Mouse (Mus musculus) liver, embryonic 15.5 days (tissue): ENCODE data around the gene Dis3l. TPM values are rescaled to one million over a fixed set of nuclear protein-coding genes. Genes with fewer than 3 reads are reported as not detected.

ENCODE experiments used
- ATAC-seq: fragments of 200-750 bp; cut with Nextera tagmentation; 2 replicates; pipeline ENCODE4 v1.8.0; 2017; ENCODE audit warnings: moderate number of reproducible peaks, mild to moderate bottlenecking, moderate library complexity; ENCODE audit not compliant: insufficient read depth
- H3K27ac ChIP-seq: fragments of 300-500 bp; sonication (generic); replicated peaks from 2 replicates; pipeline ENCODE4 v1.5.1; 2015; ENCODE audit warnings: mild to moderate bottlenecking, inconsistent platforms
- H3K27me3 ChIP-seq: fragments of 300-500 bp; sonication (generic); 2 replicates; pipeline ENCODE4 v1.6.1; 2015; ENCODE audit warnings: mild to moderate bottlenecking, inconsistent platforms
- H3K36me3 ChIP-seq: fragments of 300-500 bp; sonication (generic); replicated peaks from 2 replicates; pipeline ENCODE4 v1.6.1; 2015; ENCODE audit warnings: moderate library complexity, mild to moderate bottlenecking, inconsistent platforms
- H3K4me1 ChIP-seq: fragments of 300-500 bp; sonication (generic); replicated peaks from 2 replicates; pipeline ENCODE4 v1.6.1; 2015; ENCODE audit warnings: inconsistent platforms
- H3K4me2 ChIP-seq: fragments of 300-500 bp; sonication (generic); 2 replicates; pipeline ENCODE4 v1.6.1; 2015; ENCODE audit warnings: moderate library complexity, mild to moderate bottlenecking, inconsistent platforms
- H3K4me3 ChIP-seq: fragments of 300-500 bp; sonication (generic); replicated peaks from 2 replicates; pipeline ENCODE4 v1.5.1; 2015; ENCODE audit warnings: mild to moderate bottlenecking, inconsistent platforms
- H3K9ac ChIP-seq: fragments of 300-500 bp; sonication (generic); 2 replicates; pipeline ENCODE4 v1.6.1; 2015; ENCODE audit warnings: moderate library complexity, mild to moderate bottlenecking, inconsistent platforms
- H3K9me3 ChIP-seq: fragments of 300-500 bp; sonication (generic); replicated peaks from 2 replicates; pipeline ENCODE4 v1.6.1; 2016; ENCODE audit warnings: inconsistent platforms
- WGBS: fragments of 180-500 bp; shearing (Covaris S2); methylation state at CpG from one replicate; pipeline ENCODE4 v1.1.7; 2015; ENCODE audit warnings: mixed read lengths; ENCODE audit not compliant: insufficient replicate concordance; 5-methylcytosine and 5-hydroxymethylcytosine counted together
- polyA plus RNA-seq: library from polyadenylated mRNA; unstranded; fragments of >200 nt; fragmentation: Nextera tagmentation; extraction: Ambion mirVana; gene quantifications from 2 replicates; pipeline ENCODE4 v1.2.1, GENCODE M21; 2015

Gene Dis3l
- polyA plus RNA-seq, 1 experiment from 2014 or later = 8.5 TPM

DNA sequence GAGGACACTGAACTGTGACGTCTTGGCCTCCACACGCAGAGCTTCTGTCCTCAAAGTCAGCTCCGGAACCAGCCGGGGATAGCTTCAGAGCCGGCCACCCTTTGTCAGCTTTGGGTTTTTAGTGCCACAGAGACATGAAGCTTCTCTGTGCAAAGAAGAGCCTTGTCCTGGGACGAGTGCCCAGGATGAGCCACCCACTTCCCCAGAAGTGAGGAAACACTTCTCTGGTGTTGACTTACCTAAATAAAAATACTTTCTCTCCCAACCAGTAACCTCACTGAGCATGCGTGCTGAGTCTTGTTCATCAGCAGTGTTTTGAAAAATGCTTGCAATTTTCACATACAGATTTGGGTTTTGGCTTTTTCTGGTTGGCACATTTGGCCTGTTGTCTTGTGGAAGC, 14.5 kb upstream of the Dis3l start:
- WGBS = 69% methylated on average over 7 of the region's 7 CpGs
- Histone ChIP-seq H3K27me3 (no peaks in the 10 kb centered on the region), H3K9ac (no peak overlapping the region)

DNA sequence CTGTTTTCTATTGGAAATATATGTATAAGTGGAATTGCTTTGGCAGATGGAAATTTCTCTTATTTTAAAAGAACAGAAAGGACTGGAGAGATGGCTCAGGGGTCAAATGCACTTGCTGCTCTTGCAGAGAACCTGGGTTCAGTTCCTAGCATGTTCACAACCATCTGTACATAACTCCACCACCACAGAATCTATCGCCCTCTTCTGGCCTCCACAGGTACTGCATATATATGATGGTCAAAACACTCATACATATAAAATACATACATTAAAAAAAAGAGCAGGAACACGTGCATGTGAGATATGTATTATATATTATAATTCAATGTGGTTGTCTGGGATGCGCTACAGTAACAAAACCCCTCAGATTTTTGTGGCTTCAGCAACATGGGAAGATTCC, 10.1 kb upstream of the Dis3l start:
- no peaks in the 10 kb centered on the region for H3K36me3 ChIP-seq
- WGBS = 22% methylated on average over 3 of the region's 3 CpGs
- no peak overlapping the region for H3K9ac ChIP-seq
- no peaks in the 10 kb centered on the region for H3K9me3 ChIP-seq
- H3K4me2 ChIP-seq = no peak overlapping the region
- H3K4me3 ChIP-seq = no peak overlapping the region
- H3K4me1 ChIP-seq = no peaks in the 10 kb centered on the region
- H3K27me3 ChIP-seq = no peaks in the 10 kb centered on the region
- no peak overlapping the region for H3K27ac ChIP-seq
- ATAC-seq = no peak

More for the DNA sequence above, 14.5 kb upstream of the Dis3l start:
- no peak overlapping the region for H3K27ac ChIP-seq
- H3K4me3 ChIP-seq = no peak overlapping the region
- H3K36me3 ChIP-seq = no peaks in the 10 kb centered on the region
- H3K9me3 ChIP-seq = no peaks in the 10 kb centered on the region
- H3K4me1 ChIP-seq = no peaks in the 10 kb centered on the region
- no peak for ATAC-seq
- no peak overlapping the region for H3K4me2 ChIP-seq

DNA sequence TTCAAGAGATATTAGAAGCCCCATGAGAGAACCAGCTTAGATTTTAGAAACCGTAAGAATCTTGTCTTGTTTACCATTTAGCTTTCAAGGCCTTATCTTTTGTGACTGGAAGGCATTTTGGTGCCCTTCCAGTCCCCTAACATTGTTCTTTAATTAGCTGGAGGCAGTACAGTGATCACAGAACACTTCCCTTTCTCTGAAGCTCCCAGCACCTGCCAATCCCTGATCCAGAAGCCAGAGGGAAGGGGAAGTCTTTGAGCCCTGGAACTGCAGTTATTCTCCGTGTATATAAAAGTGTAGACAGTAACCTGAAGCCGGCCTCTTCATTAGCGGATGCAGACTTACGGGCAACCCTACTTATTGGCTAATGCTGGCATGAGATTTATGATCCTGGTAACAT, 8.4 kb upstream of the Dis3l start:
- H3K4me2 ChIP-seq = no peak overlapping the region
- H3K4me3 ChIP-seq = no peak overlapping the region
- ATAC-seq = no peak
- H3K9me3 ChIP-seq = no peaks in the 10 kb centered on the region
- no peak overlapping the region for H3K27ac ChIP-seq
- 56% methylated on average over 5 of the region's 5 CpGs for WGBS
- H3K4me1 ChIP-seq = no peaks in the 10 kb centered on the region
- no peaks in the 10 kb centered on the region for H3K36me3 ChIP-seq
- H3K27me3 ChIP-seq = no peaks in the 10 kb centered on the region
- H3K9ac ChIP-seq = no peak overlapping the region

DNA sequence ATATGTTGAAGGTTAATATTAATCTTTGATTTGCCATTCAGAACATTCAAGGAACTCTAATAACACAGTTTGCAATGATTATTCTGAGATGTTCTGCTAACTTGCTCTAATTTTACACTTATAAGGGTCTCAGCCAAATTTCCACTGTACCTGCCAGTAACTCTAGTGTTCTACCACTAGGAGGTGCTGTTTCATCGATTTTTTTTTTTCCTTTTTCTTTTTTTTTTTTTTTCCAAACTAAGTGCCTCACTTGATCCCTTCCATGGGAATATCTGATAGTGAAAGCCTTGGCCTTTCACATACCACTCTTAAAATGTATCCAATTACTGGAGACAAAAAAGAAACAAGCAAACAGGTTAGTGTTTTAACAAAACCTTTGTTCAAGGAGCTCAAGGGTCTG, 6.3 kb upstream of the Dis3l start:
- 0% methylated on average over 1 of the region's 1 CpGs for WGBS
- Histone ChIP-seq H3K4me1 (no peaks in the 10 kb centered on the region), H3K27ac (no peak overlapping the region), H3K36me3 (no peaks in the 10 kb centered on the region), H3K4me2 (no peak overlapping the region), H3K27me3 (no peaks in the 10 kb centered on the region), H3K9ac (no peak overlapping the region), H3K4me3 (no peak overlapping the region), H3K9me3 (no peaks in the 10 kb centered on the region)
- ATAC-seq = no peak

DNA sequence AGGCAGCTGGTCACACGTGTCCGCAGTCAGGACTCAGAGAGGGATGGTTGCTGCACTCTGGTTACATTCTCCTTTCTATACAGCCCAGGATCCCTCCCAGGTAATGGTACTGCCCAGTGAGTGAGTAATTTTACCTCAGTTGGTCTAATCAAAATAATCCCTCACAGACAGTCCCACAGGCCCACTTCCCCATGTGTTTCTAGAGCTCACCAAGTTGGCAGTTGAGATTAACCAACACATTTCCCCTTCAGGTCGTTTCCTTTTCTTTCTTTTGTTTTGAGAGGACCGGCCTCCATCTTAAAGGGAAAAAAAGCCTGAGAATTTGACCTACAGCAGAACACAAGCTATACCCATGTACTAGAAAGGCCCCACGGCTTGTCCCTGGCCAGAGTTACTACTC, 4.8 kb upstream of the Dis3l start:
- WGBS = 44% methylated on average over 5 of the region's 5 CpGs
- Histone ChIP-seq H3K9ac (no peak overlapping the region), H3K4me2 (no peak overlapping the region), H3K4me1 (peaks cover 5% of the 10 kb centered on the region; the same call in 1 of the 2 replicates), H3K4me3 (no peak overlapping the region), H3K36me3 (no peaks in the 10 kb centered on the region), H3K27ac (no peak overlapping the region), H3K27me3 (no peaks in the 10 kb centered on the region), H3K9me3 (no peaks in the 10 kb centered on the region)
- ATAC-seq = no peak

DNA sequence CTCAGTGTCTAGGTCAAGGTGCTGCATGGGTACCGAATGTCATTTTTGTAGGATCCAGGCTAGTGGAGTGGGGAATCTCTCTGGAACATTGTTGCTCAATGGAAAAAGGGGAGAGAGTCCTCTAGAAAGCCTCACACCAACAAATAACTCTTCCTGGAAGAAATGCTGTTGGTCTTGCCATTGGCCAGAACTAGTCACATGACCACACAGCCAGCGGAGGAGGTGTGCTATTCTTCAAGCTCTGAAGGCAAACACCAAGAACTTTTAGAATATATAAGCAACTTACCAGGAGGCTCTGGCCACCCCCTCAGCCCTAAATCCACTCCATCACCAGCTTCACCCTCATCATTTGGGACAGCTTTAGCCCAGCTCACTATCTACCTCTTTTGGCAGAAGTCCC, 2.6 kb upstream of the Dis3l start:
- Histone ChIP-seq H3K4me1 (peaks cover 18% of the 10 kb centered on the region), H3K36me3 (no peaks in the 10 kb centered on the region), H3K4me3 (no peak overlapping the region), H3K4me2 (no peak overlapping the region), H3K27me3 (no peaks in the 10 kb centered on the region), H3K9me3 (no peaks in the 10 kb centered on the region), H3K9ac (no peak overlapping the region), H3K27ac (no peak overlapping the region)
- ATAC-seq = no peak
- WGBS = 63% methylated on average over 2 of the region's 2 CpGs

DNA sequence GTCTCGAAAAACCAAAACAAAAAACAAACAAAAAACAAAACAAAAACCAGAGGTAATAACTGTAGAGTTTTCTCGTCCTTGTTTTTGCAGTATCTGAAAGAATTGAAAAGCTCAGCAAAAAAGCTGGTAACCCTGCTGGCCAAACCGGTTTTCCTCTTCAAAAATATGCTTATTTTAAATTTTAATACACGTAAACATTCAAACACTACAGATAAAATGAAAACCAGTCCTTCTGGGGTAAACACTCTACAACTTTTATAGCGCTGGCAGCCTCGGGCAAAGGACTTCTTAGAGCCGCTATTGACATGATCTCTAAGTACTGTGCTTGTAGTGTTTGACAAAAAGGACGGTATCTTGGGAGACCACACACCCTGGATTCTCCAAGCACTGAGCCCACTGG, 583 bp upstream of the Dis3l start:
- Histone ChIP-seq H3K27ac (no peak overlapping the region), H3K4me1 (peaks cover 18% of the 10 kb centered on the region), H3K9me3 (no peaks in the 10 kb centered on the region), H3K9ac (peak overlapping the region; percentile 92; the same call in 1 of the 2 replicates), H3K4me3 (peak overlapping the region; percentile 74), H3K27me3 (no peaks in the 10 kb centered on the region), H3K36me3 (0 out of 2 replicates have a peak, but pooled peaks cover 6% of the 10 kb centered on the region), H3K4me2 (peak overlapping the region; percentile 93)
- ATAC-seq = no peak
- WGBS = 74% methylated on average over 8 of the region's 8 CpGs

DNA sequence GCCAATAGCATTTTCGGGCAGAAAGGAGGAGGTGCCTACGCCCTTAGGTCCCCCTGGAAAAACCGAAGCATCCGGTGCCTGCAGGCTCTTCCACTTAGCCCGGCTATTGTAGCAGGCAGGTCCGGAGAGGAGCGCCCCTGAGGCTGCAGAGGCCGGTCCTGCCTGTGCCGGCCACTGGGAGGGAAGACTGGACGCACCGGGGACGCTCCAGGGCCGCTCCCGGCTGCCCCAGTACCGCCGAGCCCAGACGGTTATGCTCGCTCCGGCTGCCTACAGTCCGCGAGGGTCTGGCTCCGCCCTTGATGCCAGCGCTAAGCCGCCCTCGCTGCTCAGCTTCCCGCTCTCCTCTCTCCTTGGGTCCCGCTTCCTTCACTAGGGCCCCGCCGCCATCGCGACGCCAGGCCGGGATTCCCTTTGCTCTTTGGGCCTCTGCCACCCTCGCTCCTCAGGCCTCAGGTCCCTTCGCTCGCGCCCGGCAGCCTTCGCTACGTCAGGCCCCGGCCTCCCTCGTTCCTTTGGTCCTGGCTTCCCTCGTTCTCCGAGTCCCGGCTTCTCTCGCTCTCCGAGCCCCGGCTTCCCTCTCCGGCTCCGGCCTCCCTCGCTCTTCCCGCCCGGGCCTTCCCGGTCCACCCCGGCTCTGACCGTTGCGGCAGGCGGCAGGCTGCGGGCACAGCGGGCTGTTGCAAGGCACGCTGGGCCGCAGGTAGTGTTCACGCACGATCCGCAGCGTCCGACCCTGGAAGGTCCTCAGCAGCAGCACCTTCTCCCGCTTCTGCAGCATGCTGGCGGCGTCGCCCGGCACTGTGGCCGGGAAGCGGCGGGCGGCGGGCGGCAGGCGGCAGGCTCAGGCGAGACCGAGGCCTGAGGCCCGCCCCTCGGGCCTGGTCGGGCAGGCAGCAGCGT, 486 bp downstream of the Dis3l start:
- H3K4me3 ChIP-seq = peak overlapping the region; percentile 74
- H3K36me3 ChIP-seq = 0 out of 2 replicates have a peak, but pooled peaks cover 13% of the 10 kb centered on the region
- under 1% methylated on average over 85 of the region's 85 CpGs for WGBS
- peak overlapping the region; percentile 95 for H3K27ac ChIP-seq
- H3K27me3 ChIP-seq = no peaks in the 10 kb centered on the region
- H3K9ac ChIP-seq = peak overlapping the region; percentile 92
- H3K9me3 ChIP-seq = no peaks in the 10 kb centered on the region
- H3K4me2 ChIP-seq = peak overlapping the region; percentile 93
- ATAC-seq = peak; percentile 91
- H3K4me1 ChIP-seq = peaks cover 18% of the 10 kb centered on the region

DNA sequence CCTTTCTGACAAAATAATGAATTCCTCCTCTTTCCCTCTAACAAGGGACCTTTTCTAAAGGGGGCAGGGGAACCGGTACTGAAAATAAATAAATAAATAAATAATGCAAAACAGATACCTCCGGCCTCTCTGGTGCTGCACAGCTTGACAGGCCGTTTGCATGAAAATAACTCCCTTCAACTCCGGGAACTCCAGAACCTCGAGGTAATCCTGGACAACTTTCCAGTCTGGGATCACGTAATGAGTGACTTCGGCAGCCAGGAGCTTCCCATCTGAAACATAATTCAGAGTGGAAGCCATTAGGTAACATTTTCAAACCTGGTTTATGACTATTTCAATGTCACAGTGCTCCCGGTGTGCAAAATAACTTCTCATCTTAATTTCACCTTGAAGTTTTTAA, 1.7 kb downstream of the Dis3l start:
- Histone ChIP-seq H3K36me3 (0 out of 2 replicates have a peak, but pooled peaks cover 17% of the 10 kb centered on the region), H3K4me1 (peaks cover 18% of the 10 kb centered on the region), H3K4me2 (peak overlapping the region; percentile 93), H3K9me3 (no peaks in the 10 kb centered on the region), H3K9ac (no peak overlapping the region), H3K4me3 (no peak overlapping the region; the same call in 1 of the 2 replicates), H3K27me3 (no peaks in the 10 kb centered on the region), H3K27ac (no peak overlapping the region)
- WGBS = 73% methylated on average over 8 of the region's 8 CpGs
- ATAC-seq = no peak

DNA sequence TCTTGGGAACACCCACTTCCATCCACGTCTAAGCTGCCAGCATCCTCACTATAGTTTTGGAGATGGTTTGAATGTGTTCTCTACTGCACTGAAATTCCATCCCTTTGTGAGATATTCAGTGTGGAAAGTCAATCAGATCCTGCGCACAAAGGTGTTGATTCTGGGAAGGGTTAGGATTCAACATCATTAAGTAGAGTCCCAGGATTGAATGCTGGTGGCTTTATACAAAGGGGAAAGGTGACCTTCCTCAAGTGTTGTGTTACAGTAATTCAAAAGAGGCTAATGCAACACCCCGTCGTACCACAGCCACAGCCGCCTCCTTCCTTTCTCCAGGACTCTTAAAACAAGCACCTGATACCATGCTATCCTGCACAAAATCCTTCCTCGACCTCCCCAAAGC, 5.3 kb downstream of the Dis3l start:
- Histone ChIP-seq H3K4me2 (no peak overlapping the region), H3K27ac (no peak overlapping the region), H3K27me3 (no peaks in the 10 kb centered on the region), H3K9me3 (no peaks in the 10 kb centered on the region), H3K9ac (no peak overlapping the region), H3K36me3 (0 out of 2 replicates have a peak, but pooled peaks cover 17% of the 10 kb centered on the region), H3K4me1 (peaks cover 13% of the 10 kb centered on the region), H3K4me3 (no peak overlapping the region)
- 80% methylated on average over 6 of the region's 6 CpGs for WGBS
- no peak for ATAC-seq

DNA sequence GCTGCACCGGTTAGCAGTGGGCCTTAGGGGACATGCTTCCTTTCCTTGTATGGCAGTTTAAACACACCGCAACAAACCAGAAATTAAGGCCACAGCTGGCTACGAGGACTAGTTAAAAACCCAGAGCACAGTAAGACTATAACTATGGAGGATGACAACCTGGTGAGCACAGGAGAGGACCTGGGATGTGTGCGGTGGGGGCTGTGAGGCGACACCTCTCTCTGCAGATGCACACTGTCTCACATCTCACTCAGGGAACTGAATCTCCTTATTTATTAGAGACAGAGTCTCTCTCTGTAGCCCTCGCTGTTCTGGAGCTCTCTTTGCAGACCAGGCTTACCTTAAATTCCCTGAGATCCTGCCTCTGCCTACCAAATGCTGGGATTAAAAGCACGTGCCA, 17.1 kb downstream of the Dis3l start:
- Histone ChIP-seq H3K27me3 (no peaks in the 10 kb centered on the region), H3K27ac (no peak overlapping the region), H3K36me3 (peaks cover 68% of the 10 kb centered on the region), H3K4me3 (no peak overlapping the region), H3K4me1 (no peaks in the 10 kb centered on the region), H3K9ac (no peak overlapping the region), H3K4me2 (no peak overlapping the region), H3K9me3 (no peaks in the 10 kb centered on the region)
- WGBS = 87% methylated on average over 7 of the region's 7 CpGs
- no peak for ATAC-seq
